Mouse (Mus musculus) testis, adult 2 months (tissue): Measurements from ENCODE around the gene Rasgef1c.

Experiments used
- CTCF ChIP-seq: fragments of 200-500 bp; IDR thresholded peaks from 2 replicates; pipeline ENCODE4 v1.5.1; 2012; ENCODE audit warnings: low read depth, mild to moderate bottlenecking, inconsistent platforms, low read length, moderate library complexity; ENCODE audit not compliant: control insufficient read depth, insufficient read depth, insufficient replicate concordance
- POLR2A ChIP-seq: fragments of 200-500 bp; IDR thresholded peaks from 2 replicates; pipeline ENCODE4 v1.6.1; 2012; ENCODE audit warnings: low read depth, mild to moderate bottlenecking, inconsistent platforms, low read length, moderate library complexity; ENCODE audit not compliant: control insufficient read depth

GRCm38 (mm10) chr11:49863926-49864325, 37.7 kb upstream of the Rasgef1c start:
- TF ChIP-seq CTCF: no peak
- TF ChIP-seq POLR2A: no peak
